Mouse (Mus musculus) brain, embryonic 14.5 days (tissue): ENCODE results near the gene Impdh2.

Source experiments
- CTCF ChIP-seq: fragments of 200-500 bp; IDR thresholded peaks from 2 replicates; pipeline ENCODE4 v1.5.1; 2012; ENCODE audit warnings: inconsistent platforms, mild to moderate bottlenecking, moderate library complexity, borderline replicate concordance; ENCODE audit not compliant: insufficient read depth, insufficient read length; ENCODE audit errors: extremely low read depth
- POLR2A ChIP-seq: fragments of 200-500 bp; IDR thresholded peaks from 2 replicates; pipeline ENCODE4 v1.6.1; 2012; ENCODE audit warnings: mild to moderate bottlenecking, inconsistent platforms, borderline replicate concordance; ENCODE audit not compliant: poor library complexity, insufficient read depth, insufficient read length, severe bottlenecking; ENCODE audit errors: extremely low read depth

- TF ChIP-seq POLR2A = no peak
- TF ChIP-seq CTCF = no peak
Observed at GRCm38 (mm10) chr9:108577934-108578544, 18.0 kb downstream of the Impdh2 start.
